Mouse (Mus musculus) hindbrain, embryonic 16.5 days (tissue): ENCODE measurements around the gene Tns1. TPM values are rescaled to one million over a fixed set of nuclear protein-coding genes. Genes with fewer than 3 reads are reported as not detected.

Experiments
- ATAC-seq: fragments of 200-750 bp; cut with Nextera tagmentation; 2 replicates; pipeline ENCODE4 v1.8.0; 2017; ENCODE audit warnings: moderate TSS enrichment, moderate library complexity
- H3K27ac ChIP-seq: fragments of 300-500 bp; sonication (generic); 2 replicates; pipeline ENCODE4 v1.5.1; 2014; ENCODE audit warnings: low read depth, mild to moderate bottlenecking, control low read depth, low read length, moderate library complexity
- H3K27me3 ChIP-seq: fragments of 300-500 bp; sonication (generic); replicated peaks from 2 replicates; pipeline ENCODE4 v1.6.1; 2014; ENCODE audit warnings: low read length; ENCODE audit not compliant: control insufficient read depth, insufficient read depth
- H3K36me3 ChIP-seq: fragments of 300-500 bp; sonication (generic); 2 replicates; pipeline ENCODE4 v1.6.1; 2014; ENCODE audit warnings: mild to moderate bottlenecking, low read length, moderate library complexity, mixed read lengths; ENCODE audit not compliant: control insufficient read depth, insufficient read depth
- H3K4me1 ChIP-seq: fragments of 300-500 bp; sonication (generic); 2 replicates; pipeline ENCODE4 v1.6.1; 2014; ENCODE audit warnings: low read depth, low read length; ENCODE audit not compliant: control insufficient read depth, insufficient read depth
- H3K4me2 ChIP-seq: fragments of 300-500 bp; sonication (generic); 2 replicates; pipeline ENCODE4 v1.6.1; 2014; ENCODE audit warnings: mild to moderate bottlenecking, low read length, control low read depth, moderate library complexity
- H3K4me3 ChIP-seq: fragments of 300-500 bp; sonication (generic); 2 replicates; pipeline ENCODE4 v1.5.1; 2014; ENCODE audit warnings: mild to moderate bottlenecking, low read length, control low read depth, moderate library complexity
- H3K9ac ChIP-seq: fragments of 300-500 bp; sonication (generic); 2 replicates; pipeline ENCODE4 v1.6.1; 2014; ENCODE audit warnings: low read depth, mild to moderate bottlenecking, control low read depth, low read length, moderate library complexity
- H3K9me3 ChIP-seq: fragments of 300-500 bp; sonication (generic); 2 replicates; pipeline ENCODE4 v1.6.1; 2014; ENCODE audit warnings: mild to moderate bottlenecking, low read length, moderate library complexity; ENCODE audit not compliant: control insufficient read depth
- WGBS: fragments of 180-500 bp; shearing (Covaris S2); extraction: QIAGEN DNeasy Blood & Tissue Kit; methylation state at CpG from one replicate; pipeline ENCODE4 v1.1.7; 2014; 5-methylcytosine and 5-hydroxymethylcytosine counted together
- polyA plus RNA-seq: library from polyadenylated mRNA; unstranded; fragments of >200 nt; fragmentation: Nextera tagmentation; extraction: Ambion mirVana; gene quantifications from 2 replicates; pipeline ENCODE4 v1.2.1, GENCODE M21; 2015

The Tns1 gene
- polyA plus RNA-seq, 1 experiment from 2014 or later, result 13.5 TPM

GRCm38 (mm10) chr1:74028881-74029266 lies 95.4 kb downstream of the Tns1 start:
- ATAC-seq, result no peak
- H3K4me1 ChIP-seq, result peaks cover 25% of the 10 kb centered on the region
- H3K27ac ChIP-seq, result no peak overlapping the region
- H3K4me3 ChIP-seq, result no peak overlapping the region
- H3K9me3 ChIP-seq, result no peaks in the 10 kb centered on the region
- H3K4me2 ChIP-seq, result no peak overlapping the region
- no peaks in the 10 kb centered on the region for H3K36me3 ChIP-seq
- WGBS, result 64% methylated on average over 5 of the region's 5 CpGs
- H3K27me3 ChIP-seq, result no peaks in the 10 kb centered on the region
- no peak overlapping the region for H3K9ac ChIP-seq

DNA sequence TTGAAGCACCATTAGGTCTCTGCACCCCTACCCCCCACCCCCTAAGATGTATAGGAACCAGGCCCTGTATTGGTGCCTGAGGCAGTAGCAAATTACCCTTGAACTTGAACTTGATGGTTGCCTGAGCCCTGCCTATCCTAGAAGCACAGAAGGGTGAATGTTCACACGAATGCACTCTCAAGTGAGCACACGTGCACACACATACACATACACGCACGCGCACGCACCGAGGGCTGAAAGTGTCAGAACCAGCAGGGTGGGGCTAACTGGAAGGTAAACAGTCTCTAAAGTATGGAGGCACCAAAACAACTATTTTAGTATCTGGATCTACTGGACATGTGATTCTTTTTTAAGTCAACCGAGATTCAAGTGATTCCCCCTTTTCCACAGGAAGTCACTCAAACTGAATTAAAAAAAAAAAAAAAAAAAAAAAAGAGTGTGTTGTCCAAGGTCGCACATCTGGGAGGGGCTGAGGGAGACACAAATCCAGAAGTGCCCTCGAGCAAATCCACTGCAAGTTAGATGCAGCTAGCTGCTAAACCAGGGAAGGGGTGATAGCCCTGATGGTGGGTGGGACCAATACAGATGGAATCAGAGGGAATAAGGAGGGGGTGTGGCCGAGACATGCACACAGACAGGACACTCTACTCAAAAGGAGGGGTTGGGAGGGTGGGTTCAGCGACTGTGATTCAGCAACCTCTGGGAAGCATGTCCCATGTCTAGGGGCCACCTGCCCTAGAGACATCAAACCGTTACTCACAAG lies 96.0 kb downstream of the Tns1 start:
- Histone ChIP-seq H3K36me3 (no peaks in the 10 kb centered on the region), H3K4me1 (peaks cover 25% of the 10 kb centered on the region), H3K4me2 (no peak overlapping the region), H3K4me3 (no peak overlapping the region), H3K27me3 (no peaks in the 10 kb centered on the region), H3K27ac (peak overlapping the region; percentile 64), H3K9ac (no peak overlapping the region), H3K9me3 (no peaks in the 10 kb centered on the region)
- no peak for ATAC-seq
- WGBS, result 85% methylated on average over 13 of the region's 13 CpGs

DNA sequence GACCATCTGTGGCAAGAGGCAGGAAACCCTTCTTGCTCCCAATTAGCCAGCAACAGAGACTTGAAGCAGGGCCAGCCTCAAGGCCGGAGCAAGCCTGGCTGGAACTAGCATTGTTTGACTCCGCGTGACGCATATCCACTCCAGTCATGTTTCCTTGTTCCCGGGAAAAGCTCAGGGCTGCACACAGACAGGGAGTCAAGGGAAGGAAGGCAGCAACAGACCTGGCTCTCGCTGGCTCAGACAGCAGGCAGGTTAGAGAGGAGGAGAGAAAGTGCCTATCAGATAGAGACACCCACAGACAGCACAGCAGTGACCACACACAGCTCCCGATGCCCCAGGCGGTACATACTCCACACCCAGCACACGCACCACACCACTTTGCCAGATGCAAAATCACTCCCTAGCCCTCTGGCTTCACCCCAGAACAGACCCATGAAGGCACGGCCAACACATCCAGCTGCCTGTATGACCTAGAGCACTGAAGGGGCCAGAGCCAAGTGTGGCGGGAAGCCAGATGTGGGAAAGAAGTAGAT lies 96.6 kb downstream of the Tns1 start:
- peaks cover 21% of the 10 kb centered on the region for H3K4me1 ChIP-seq
- no peaks in the 10 kb centered on the region for H3K36me3 ChIP-seq
- peak overlapping the region; percentile 1 for H3K9ac ChIP-seq
- H3K4me3 ChIP-seq, result no peak overlapping the region
- ATAC-seq, result 0 out of 2 replicates have a peak, but pooled peaks have one; percentile 29
- no peaks in the 10 kb centered on the region for H3K9me3 ChIP-seq
- 34% methylated on average over 11 of the region's 11 CpGs for WGBS
- peak overlapping the region; percentile 64 for H3K27ac ChIP-seq
- no peak overlapping the region for H3K4me2 ChIP-seq
- no peaks in the 10 kb centered on the region for H3K27me3 ChIP-seq

DNA sequence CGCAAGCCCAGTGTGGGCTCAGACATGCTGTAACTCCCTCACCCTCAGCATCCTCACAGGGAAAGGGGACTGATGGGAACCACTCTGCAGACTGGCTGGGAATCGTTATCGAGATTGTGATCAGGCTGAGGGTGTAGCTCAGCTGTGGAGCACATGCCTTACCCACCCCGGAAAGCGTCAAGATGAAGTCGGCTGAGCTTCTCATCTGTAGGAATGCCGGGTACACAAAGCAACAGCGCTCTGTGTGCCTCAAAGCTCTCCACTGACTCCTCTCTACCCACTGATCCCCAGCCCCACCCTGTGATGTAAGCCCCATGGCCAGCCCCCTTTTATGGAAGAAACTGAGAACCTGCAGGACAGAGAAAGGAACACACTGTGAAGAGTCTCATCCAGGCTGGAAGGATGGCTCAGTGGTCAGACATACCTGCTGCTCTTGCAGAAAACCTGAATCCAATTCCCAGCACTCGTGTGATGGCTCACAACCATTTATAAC lies 97.5 kb downstream of the Tns1 start:
- Histone ChIP-seq H3K4me1 (peaks cover 21% of the 10 kb centered on the region), H3K36me3 (no peaks in the 10 kb centered on the region), H3K27me3 (no peaks in the 10 kb centered on the region), H3K4me3 (no peak overlapping the region), H3K27ac (no peak overlapping the region), H3K9ac (no peak overlapping the region), H3K4me2 (no peak overlapping the region), H3K9me3 (no peaks in the 10 kb centered on the region)
- WGBS, result 82% methylated on average over 9 of the region's 9 CpGs
- no peak for ATAC-seq

GRCm38 (mm10) chr1:74025651-74026226 lies 98.5 kb downstream of the Tns1 start:
- H3K4me1 ChIP-seq, result peaks cover 14% of the 10 kb centered on the region
- H3K4me3 ChIP-seq, result no peak overlapping the region
- H3K27me3 ChIP-seq, result no peaks in the 10 kb centered on the region
- no peak overlapping the region for H3K27ac ChIP-seq
- WGBS, result 32% methylated on average over 4 of the region's 4 CpGs
- no peak overlapping the region for H3K4me2 ChIP-seq
- no peaks in the 10 kb centered on the region for H3K9me3 ChIP-seq
- H3K36me3 ChIP-seq, result no peaks in the 10 kb centered on the region
- H3K9ac ChIP-seq, result no peak overlapping the region
- ATAC-seq, result no peak

DNA sequence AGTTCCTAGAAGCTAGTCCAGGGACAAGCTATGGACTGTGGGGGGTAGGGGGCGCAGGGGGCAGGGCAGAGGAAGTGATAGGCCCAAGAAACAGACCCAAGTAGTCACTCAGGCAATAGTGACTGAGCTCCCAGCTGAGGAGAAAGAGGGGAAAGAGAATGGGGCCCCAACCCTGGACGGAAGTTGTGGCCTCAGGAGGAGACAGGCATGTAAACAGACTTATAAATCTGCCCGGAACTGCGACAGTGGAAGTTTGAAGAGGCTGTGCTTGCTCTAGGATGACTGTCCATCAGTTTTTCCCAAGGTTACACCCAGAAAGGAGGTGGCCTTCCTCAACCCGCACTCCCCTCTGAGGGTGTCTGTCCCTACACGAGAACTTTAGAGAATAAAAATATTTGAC lies 99.0 kb downstream of the Tns1 start:
- Histone ChIP-seq H3K4me2 (no peak overlapping the region), H3K9me3 (no peaks in the 10 kb centered on the region), H3K4me3 (no peak overlapping the region), H3K36me3 (no peaks in the 10 kb centered on the region), H3K27me3 (no peaks in the 10 kb centered on the region), H3K27ac (no peak overlapping the region), H3K9ac (no peak overlapping the region), H3K4me1 (peaks cover 13% of the 10 kb centered on the region)
- no peak for ATAC-seq
- WGBS, result 68% methylated on average over 6 of the region's 6 CpGs

GRCm38 (mm10) chr1:74024452-74025190 lies 99.6 kb downstream of the Tns1 start:
- no peak for ATAC-seq
- H3K9me3 ChIP-seq, result no peaks in the 10 kb centered on the region

DNA sequence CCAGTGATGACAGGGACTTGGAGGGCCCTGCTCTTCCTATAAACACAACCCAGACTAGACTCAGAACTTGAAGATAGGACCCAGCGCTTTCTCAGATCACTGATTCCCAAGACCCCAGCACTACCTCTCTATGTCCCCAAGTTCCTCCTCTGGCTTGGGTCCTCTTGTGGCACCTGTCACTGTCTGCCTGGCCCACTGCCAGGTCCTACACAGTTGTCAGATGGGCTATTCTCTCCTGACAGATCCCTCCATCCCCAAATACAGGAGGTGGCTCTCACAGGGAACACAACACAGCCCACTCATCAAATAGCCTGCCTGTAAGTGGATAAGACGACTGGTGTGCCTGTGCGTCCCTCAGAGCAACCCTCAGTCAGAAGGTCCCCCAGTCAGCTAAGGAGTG lies 101.3 kb downstream of the Tns1 start:
- H3K9ac ChIP-seq, result no peak overlapping the region
- no peak overlapping the region for H3K4me2 ChIP-seq
- no peaks in the 10 kb centered on the region for H3K9me3 ChIP-seq
- 71% methylated on average over 3 of the region's 3 CpGs for WGBS
- no peak overlapping the region for H3K4me3 ChIP-seq
- no peaks in the 10 kb centered on the region for H3K27me3 ChIP-seq
- H3K36me3 ChIP-seq, result no peaks in the 10 kb centered on the region
- H3K4me1 ChIP-seq, result peaks cover 9% of the 10 kb centered on the region
- no peak overlapping the region for H3K27ac ChIP-seq
- ATAC-seq, result no peak

More at GRCm38 (mm10) chr1:74024452-74025190, 99.6 kb downstream of the Tns1 start:
- Histone ChIP-seq H3K4me1 (peaks cover 13% of the 10 kb centered on the region), H3K4me2 (no peak overlapping the region), H3K27me3 (no peaks in the 10 kb centered on the region), H3K4me3 (no peak overlapping the region), H3K9ac (no peak overlapping the region), H3K36me3 (no peaks in the 10 kb centered on the region), H3K27ac (no peak overlapping the region)
- 58% methylated on average over 10 of the region's 10 CpGs for WGBS

DNA sequence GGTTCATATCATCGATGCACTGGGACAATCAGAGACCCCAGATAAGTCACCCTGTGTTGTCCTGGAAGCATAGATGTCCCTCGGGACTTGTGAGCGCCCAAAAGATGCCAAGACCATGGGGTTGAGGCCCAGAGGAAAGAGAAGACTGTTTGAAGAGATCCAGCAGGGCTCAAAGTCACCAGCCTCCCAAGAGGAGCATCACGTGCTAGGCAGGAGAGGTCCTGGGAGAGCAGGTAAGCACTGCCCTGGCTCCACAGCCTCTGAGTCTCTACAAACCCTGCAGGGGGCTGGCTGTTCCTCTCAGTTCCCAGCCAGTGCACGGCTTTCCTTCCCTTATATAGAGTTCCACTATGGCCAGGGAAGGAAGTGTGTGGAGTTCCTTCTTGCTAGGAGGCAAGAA lies 101.7 kb downstream of the Tns1 start:
- Histone ChIP-seq H3K27ac (no peak overlapping the region), H3K9me3 (no peaks in the 10 kb centered on the region), H3K4me2 (no peak overlapping the region), H3K4me3 (no peak overlapping the region), H3K36me3 (no peaks in the 10 kb centered on the region), H3K4me1 (peaks cover 4% of the 10 kb centered on the region), H3K9ac (no peak overlapping the region), H3K27me3 (no peaks in the 10 kb centered on the region)
- WGBS, result 75% methylated on average over 5 of the region's 5 CpGs
- no peak for ATAC-seq
